ENCODE assay signal across 23 mouse cellular contexts in the genomic region with DNA sequence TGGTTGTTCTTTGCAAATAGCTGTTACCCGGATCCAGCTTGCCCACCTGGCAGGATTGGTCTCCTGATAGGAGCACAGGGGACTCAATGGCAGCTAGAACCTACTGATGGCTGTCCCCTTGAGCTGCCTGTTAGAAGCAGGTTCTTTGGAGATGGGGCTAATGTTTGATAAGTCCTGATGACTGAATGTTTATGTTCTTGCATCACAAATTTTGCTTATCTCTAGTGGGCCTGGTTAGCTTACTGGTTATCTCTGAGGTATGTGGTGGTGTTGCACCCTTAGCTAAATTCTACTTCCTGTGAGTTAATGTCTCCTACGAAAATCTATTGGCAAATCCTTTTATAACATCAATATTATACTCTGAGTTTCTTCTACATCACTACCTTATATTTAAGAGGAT. TPM values are rescaled to one million over a fixed set of nuclear protein-coding genes. Genes with fewer than 3 reads are reported as not detected.
"Had no signal": no experiment of that assay in that cellular context is flagged by ENCODE, and none has a peak within 500 bp of the region (broad histone marks: within the 10 kb centered on the region; RNA-seq: fewer than 3 reads in every experiment).

No protein-coding gene starts in this region.

- H3K27ac ChIP-seq: kidney, postnatal 0 days; layer of hippocampus, adult 2 months; limb, embryonic 10.5 days; limb, embryonic 13.5 days; liver, embryonic 15.5 days; stomach, embryonic 15.5 days had no signal

- H3K4me3 ChIP-seq: layer of hippocampus, adult 2 months; limb, embryonic 10.5 days; limb, embryonic 13.5 days; liver, embryonic 15.5 days; megakaryocyte, embryonic 14.5 days; stomach, embryonic 15.5 days had no signal

- H3K9ac ChIP-seq: limb, embryonic 13.5 days; liver, embryonic 15.5 days; stomach, embryonic 15.5 days had no signal

- H3K4me1 ChIP-seq: limb, embryonic 10.5 days; limb, embryonic 13.5 days; stomach, embryonic 15.5 days had no signal

- H3K9me3 ChIP-seq: limb, embryonic 10.5 days; limb, embryonic 13.5 days; liver, embryonic 15.5 days; megakaryocyte, embryonic 14.5 days; stomach, embryonic 15.5 days had no signal

- H3K4me2 ChIP-seq: limb, embryonic 13.5 days; liver, embryonic 15.5 days; midbrain, embryonic 11.5 days; stomach, embryonic 15.5 days had no signal

- ATAC-seq: intestine, postnatal 0 days had no signal

- H3K27me3 ChIP-seq: limb, embryonic 13.5 days; liver, embryonic 15.5 days; stomach, embryonic 15.5 days had no signal

- DNase-seq: kidney, adult 2 months; kidney, postnatal 25 days; layer of hippocampus, adult 9-11 months; liver; lung, adult 2 months; lung, postnatal 14 days; lung, postnatal 4 days; midbrain, embryonic 14.5 days; right cerebral cortex, adult 18-20 months; right cerebral cortex, postnatal 14 days; spleen, adult 18-20 months; thymus, postnatal 25 days had no signal

RNA-seq across cellular contexts. Expression of gene Plac8, which starts 20.1 kb away (rescaled TPM):
- total RNA-seq: layer of hippocampus, adult 2 months; layer of hippocampus, postnatal 25 days; left cerebral cortex, postnatal 25 days had no signal
